Mouse (Mus musculus) E14TG2a.4 (cell line): ENCODE measurements around the gene Kif1bp.
"Not testable (repeated sequence)": the region's sequence is repeated elsewhere in the genome, so short reads cannot be mapped to it uniquely, and the experiment has no call there.

Source experiments
- H3K27me3 ChIP-seq: 2 replicates; pipeline ENCODE4 v1.6.1; 2014; ENCODE audit warnings: low read length, control low read depth; ENCODE audit not compliant: insufficient read depth
- H3K36me3 ChIP-seq: 2 replicates; pipeline ENCODE4 v1.6.1; 2014; ENCODE audit warnings: low read length, control low read depth; ENCODE audit not compliant: insufficient read depth
- H3K4me1 ChIP-seq: replicated peaks from 2 replicates; pipeline ENCODE4 v1.6.1; 2014; ENCODE audit warnings: low read depth, low read length, control low read depth
- H3K4me3 ChIP-seq: replicated peaks from 2 replicates; pipeline ENCODE4 v1.5.1; 2014; ENCODE audit warnings: mild to moderate bottlenecking, low read length
- H3K9me3 ChIP-seq: 2 replicates; pipeline ENCODE4 v1.6.1; 2014; ENCODE audit warnings: low read length, control low read depth
- CTCF ChIP-seq: conservative IDR thresholded peaks from 2 replicates; pipeline ENCODE4 v1.5.1; 2014; ENCODE audit warnings: low read length
- NANOG ChIP-seq: IDR thresholded peaks from 2 replicates; pipeline ENCODE4 v1.6.1; 2014; ENCODE audit warnings: borderline replicate concordance, low read length, mixed read lengths
- POU5F1 ChIP-seq: IDR thresholded peaks from 2 replicates; pipeline ENCODE4 v1.6.1; 2014; ENCODE audit warnings: low read length, borderline replicate concordance

Gene Kif1bp

DNA sequence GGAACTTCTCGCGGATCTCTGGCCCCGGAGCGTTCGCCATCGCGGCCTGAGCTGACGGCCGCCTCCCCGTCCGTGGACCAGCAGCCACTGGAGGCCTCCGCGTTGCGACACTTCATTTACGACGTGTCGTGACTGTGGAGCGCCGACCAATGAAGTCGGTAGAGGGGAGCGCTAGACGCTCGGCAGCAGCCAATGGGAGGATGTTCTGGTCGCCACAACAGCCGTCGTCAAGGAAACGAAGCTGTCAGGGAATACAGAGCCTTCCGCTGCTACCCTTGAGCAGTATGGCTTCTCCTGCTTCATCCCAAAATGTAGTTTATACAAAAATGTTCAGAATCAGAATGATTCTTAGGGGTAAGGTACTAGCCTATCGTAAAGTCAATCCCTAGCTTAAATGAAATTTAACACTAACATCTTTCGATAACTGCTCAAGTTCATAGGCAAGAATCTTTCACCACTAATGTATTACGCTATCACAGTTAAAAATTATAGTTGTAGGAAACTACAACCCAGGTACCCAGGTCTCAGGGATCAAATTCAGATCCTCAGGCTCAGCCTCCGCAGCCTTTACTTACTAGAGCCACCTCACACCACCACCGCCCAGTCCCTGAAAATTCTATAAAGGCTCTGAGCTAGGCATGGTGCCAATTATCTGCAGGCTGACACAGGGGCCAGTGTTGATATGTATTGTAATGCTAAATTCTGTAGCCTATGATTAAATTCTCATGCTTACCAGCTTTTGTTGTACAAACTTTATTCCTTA lies at the start of gene Kif1bp:
Kif1bp (minus strand) TSS at position 120 of the 763 bp plus-strand sequence.
- H3K4me1 ChIP-seq = peaks cover 28% of the 10 kb centered on the region
- no peaks in the 10 kb centered on the region for H3K27me3 ChIP-seq
- TF ChIP-seq POU5F1 (no peak), NANOG (no peak), CTCF (no peak)
- no peaks in the 10 kb centered on the region for H3K9me3 ChIP-seq
- H3K36me3 ChIP-seq = peaks cover 71% of the 10 kb centered on the region
- H3K4me3 ChIP-seq = peak within 1 kb of the TSS; percentile 94

GRCm38 (mm10) chr10:62604161-62604560 lies 25.9 kb upstream of the Kif1bp start:
- no peaks in the 10 kb centered on the region for H3K27me3 ChIP-seq
- no peak overlapping the region for H3K4me3 ChIP-seq
- H3K36me3 ChIP-seq = peaks cover 20% of the 10 kb centered on the region
- H3K4me1 ChIP-seq = peaks cover 28% of the 10 kb centered on the region
- TF ChIP-seq POU5F1 (no peak), CTCF (no peak), NANOG (no peak)
- H3K9me3 ChIP-seq = peaks cover 25% of the 10 kb centered on the region

- H3K4me3 ChIP-seq = peak overlapping the region; percentile 97
- peaks cover 34% of the 10 kb centered on the region for H3K4me1 ChIP-seq
- H3K27me3 ChIP-seq = no peaks in the 10 kb centered on the region
- peaks cover 27% of the 10 kb centered on the region for H3K36me3 ChIP-seq
- peaks cover 22% of the 10 kb centered on the region for H3K9me3 ChIP-seq
- TF ChIP-seq CTCF = no peak
- TF ChIP-seq POU5F1 = no peak
- TF ChIP-seq NANOG = no peak
These were observed 25.2 kb upstream of the Kif1bp start for GRCm38 (mm10) chr10:62603233-62604030.

GRCm38 (mm10) chr10:62602177-62603040 lies 24.2 kb upstream of the Kif1bp start, which contains the start of gene Ddx21:
Ddx21 (minus strand) TSS chr10:62602281.
- TF ChIP-seq CTCF = no peak
- no peak for TF ChIP-seq POU5F1
- no peak for TF ChIP-seq NANOG
- H3K36me3 ChIP-seq = peaks cover 30% of the 10 kb centered on the region
- peak within 1 kb of the TSS; percentile 97 for H3K4me3 ChIP-seq
- H3K27me3 ChIP-seq = no peaks in the 10 kb centered on the region
- H3K4me1 ChIP-seq = peaks cover 45% of the 10 kb centered on the region
- H3K9me3 ChIP-seq = peaks cover 11% of the 10 kb centered on the region

GRCm38 (mm10) chr10:62601833-62602176 lies 23.5 kb upstream of the Kif1bp start:
- H3K4me3 ChIP-seq = peak overlapping the region; percentile 97
- H3K27me3 ChIP-seq = no peaks in the 10 kb centered on the region
- H3K9me3 ChIP-seq = peaks cover 5% of the 10 kb centered on the region; the same call in 1 of the 2 replicates
- no peak for TF ChIP-seq POU5F1
- TF ChIP-seq NANOG = no peak
- TF ChIP-seq CTCF = no peak
- H3K4me1 ChIP-seq = peaks cover 51% of the 10 kb centered on the region
- H3K36me3 ChIP-seq = peaks cover 35% of the 10 kb centered on the region

GRCm38 (mm10) chr10:62601053-62601791 lies 23.0 kb upstream of the Kif1bp start:
- H3K36me3 ChIP-seq = peaks cover 40% of the 10 kb centered on the region
- TF ChIP-seq POU5F1 = no peak
- TF ChIP-seq NANOG = no peak
- no peak for TF ChIP-seq CTCF
- H3K4me1 ChIP-seq = peaks cover 55% of the 10 kb centered on the region
- peaks cover under 1% of the 10 kb centered on the region; the same call in 1 of the 2 replicates for H3K9me3 ChIP-seq
- H3K27me3 ChIP-seq = no peaks in the 10 kb centered on the region
- peak overlapping the region; percentile 97 for H3K4me3 ChIP-seq

DNA sequence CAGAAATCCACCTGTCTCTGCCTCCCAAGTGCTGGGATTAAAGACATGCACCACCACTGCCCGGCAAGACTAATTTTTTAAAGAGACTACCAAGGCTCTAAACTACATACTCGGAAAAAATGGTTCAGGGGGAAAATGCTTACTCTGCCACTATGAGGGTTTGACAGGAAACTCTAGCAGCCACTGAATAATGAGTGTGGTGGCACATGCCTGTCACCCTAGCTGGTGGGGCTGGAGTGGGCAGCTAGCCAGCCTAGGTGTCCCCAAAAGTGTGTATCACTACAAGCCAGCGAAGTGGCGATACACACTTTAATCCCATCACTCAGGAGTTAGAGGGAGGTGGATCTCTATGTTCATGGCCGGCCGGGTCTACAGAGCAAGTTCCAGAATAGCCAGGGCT lies 21.8 kb upstream of the Kif1bp start:
- Histone ChIP-seq H3K4me1 (peaks cover 62% of the 10 kb centered on the region), H3K4me3 (peak overlapping the region; percentile 97), H3K9me3 (no peaks in the 10 kb centered on the region), H3K27me3 (no peaks in the 10 kb centered on the region), H3K36me3 (peaks cover 52% of the 10 kb centered on the region)
- TF ChIP-seq NANOG = no peak
- TF ChIP-seq POU5F1 = no peak
- TF ChIP-seq CTCF = no peak

DNA sequence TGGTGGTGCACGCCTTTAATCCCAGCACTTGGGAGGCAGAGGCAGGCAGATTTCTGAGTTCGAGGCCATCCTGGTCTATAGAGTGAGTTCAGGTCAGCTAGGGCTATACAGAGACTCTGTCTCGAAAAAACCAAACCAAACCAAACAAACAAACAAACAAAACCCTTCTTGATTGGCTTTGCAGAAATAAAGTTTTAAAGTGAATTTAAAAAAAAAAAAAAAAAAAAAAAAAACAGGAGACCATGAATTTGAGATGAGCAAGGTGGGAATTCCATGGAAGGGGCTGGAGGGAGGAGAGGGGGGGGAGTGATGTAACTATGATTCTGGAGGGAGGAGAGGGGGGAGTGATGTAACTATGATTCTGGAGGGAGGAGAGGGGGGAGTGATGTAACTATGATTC lies 21.1 kb upstream of the Kif1bp start:
- not testable (repeated sequence) for H3K9me3 ChIP-seq, H3K27me3 ChIP-seq
- H3K36me3 ChIP-seq = peaks cover 60% of the 10 kb centered on the region
- peaks cover 67% of the 10 kb centered on the region for H3K4me1 ChIP-seq
- peak overlapping the region; percentile 97; the same call in 1 of the 2 replicates for H3K4me3 ChIP-seq
